Mouse (Mus musculus) G1E (cell line): ENCODE measurements around the gene Vps72.

Source experiments
- CTCF ChIP-seq: IDR thresholded peaks from 2 replicates; pipeline ENCODE4 v1.5.1; 2012; ENCODE audit warnings: low read depth, low read length, inconsistent platforms, mixed read lengths
- GATA1 ChIP-seq: IDR thresholded peaks from 2 replicates; pipeline ENCODE4 v1.6.1; 2012; ENCODE audit warnings: borderline replicate concordance, low read length, inconsistent platforms, mixed read lengths
- TAL1 ChIP-seq: conservative IDR thresholded peaks from 2 replicates; pipeline ENCODE4 v1.6.1; 2012; ENCODE audit warnings: low read depth, low read length, inconsistent platforms, mixed read lengths

GRCm38 (mm10) chr3:95136336-95136735, 25.5 kb downstream of the Vps72 start:
- no peak for TF ChIP-seq CTCF
- TF ChIP-seq GATA1, result no peak
- no peak for TF ChIP-seq TAL1
